Mouse (Mus musculus): Measurements from ENCODE around the gene Pbld2. TPM values are rescaled to one million over a fixed set of nuclear protein-coding genes. Genes with fewer than 3 reads are reported as not detected.

The Pbld2 gene
- polyA plus RNA-seq (2015; fragmentation: Illumina TruSeq; extraction: RNeasy Lipid Tissue Mini Kit (QIAGEN cat#74804); ENCODE audit: insufficient read depth, low replicate concordance), result 0.66 TPM

DNA sequence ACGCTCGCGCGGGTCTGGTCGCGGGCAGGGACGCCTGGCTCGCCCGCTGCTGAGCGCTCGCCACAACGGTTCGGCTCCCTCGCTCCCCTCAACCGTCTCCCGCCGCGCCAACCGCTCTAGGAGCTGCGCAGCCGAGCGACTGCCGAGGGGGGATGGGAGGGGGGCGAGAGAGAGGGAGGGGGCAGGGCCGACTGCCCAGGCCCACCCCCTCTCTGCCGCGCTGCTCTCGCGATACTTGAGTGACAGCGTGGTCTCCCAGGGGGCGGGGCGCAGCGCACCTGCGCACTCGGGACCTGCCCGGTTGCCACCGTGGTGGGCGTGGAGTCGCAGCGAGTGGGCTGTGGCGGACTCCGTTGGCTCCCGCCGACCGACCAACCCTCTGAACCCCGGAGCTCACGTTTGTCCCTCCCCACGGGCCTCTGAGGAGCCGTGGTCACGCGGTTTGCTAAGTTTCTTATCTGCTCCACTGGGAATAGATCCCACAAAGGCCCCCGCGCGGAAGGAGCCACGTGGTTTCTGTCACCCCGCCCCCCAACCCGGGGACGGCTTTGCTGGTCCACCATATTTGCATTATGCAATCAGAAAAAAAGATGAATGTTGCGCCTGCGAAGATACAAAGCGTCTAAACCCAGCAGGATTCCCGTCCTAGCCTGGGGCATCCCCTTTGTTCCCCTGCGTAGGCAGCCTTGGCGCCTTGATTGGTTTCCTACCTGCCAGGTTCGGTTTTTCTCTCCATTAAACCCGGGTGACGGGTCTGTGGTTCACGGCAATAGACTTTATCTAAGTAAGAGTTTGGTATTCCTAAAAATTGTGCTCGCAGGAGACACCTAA, at the start of gene Pbld2, which contains the start of gene Hnrnph3:
TSS of gene Pbld2 (plus strand) at position 567 of the 831 bp plus-strand sequence.
TSS of gene Hnrnph3 (minus strand) at position 469 of the 831 bp plus-strand sequence.

DNA sequence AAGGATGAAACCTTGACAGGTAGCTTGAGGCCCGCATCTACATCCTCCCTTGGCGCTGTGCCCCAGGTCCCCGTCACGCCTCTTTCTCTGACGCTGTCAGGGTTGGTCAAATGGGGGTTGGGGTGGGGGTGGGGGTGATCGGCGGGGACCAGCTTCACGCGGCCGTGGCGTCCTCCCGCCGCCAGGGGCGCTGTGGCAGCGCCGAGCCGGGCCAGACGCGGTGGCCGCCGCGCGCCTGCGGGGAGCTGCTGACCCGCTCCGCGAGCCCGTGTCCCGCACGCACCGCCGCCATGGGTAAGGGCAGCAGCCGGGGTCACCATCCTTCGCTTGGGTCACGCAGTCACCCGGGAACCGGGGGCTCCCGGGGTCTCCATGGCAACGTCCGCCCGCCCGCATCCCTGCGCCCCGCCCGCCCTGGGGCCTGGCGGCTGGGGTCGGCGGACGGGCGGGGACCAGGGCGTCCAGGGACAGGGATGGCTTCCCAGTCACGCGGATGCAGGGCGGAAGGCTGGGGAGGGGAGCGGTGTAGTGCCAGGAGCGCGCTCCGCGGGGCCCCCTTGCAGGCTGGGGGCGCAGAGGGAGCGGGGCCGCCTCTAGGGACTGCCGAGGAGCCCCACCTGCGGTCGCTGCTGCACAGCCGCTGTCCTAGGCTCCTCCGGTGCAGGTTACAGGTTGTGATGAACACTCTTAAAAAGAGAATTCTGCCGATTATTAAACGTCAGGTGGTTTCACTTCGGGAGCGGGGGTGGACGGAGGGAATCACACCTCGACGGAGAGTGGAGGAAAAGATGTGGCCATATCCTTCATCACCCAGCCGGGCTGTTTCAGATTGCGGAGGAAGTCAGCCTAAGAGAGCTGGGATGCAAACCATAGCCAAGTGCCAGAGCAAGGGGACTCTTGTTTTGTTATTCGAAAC, 43.8 kb upstream of the Pbld2 start, which contains the start of gene Rufy2:
TSS of gene Rufy2 (plus strand) at position 185 of the 916 bp plus-strand sequence.

DNA sequence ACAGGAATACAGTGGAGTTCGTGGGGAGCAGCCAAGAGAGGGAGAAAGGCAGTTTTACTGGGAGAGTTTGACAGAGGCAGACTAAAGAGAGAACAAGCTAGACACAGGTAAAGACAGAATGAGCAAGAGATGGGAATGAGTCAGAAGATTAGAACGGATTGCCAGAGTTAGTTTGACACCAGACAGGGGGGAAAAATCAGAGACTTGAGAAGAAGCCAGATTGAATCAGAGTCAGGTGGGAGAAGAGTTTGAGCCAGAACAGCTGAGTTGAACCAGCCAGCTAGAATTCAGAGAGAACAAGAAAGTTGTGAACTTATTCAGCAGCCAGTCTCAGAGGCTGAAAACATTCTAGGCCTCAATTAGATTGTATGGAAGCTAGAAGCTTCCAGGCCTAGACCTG, 35.7 kb downstream of the Pbld2 start, which contains the start of gene Pbld1:
TSS of gene Pbld1 (plus strand) at position 301 of the 400 bp plus-strand sequence.

DNA sequence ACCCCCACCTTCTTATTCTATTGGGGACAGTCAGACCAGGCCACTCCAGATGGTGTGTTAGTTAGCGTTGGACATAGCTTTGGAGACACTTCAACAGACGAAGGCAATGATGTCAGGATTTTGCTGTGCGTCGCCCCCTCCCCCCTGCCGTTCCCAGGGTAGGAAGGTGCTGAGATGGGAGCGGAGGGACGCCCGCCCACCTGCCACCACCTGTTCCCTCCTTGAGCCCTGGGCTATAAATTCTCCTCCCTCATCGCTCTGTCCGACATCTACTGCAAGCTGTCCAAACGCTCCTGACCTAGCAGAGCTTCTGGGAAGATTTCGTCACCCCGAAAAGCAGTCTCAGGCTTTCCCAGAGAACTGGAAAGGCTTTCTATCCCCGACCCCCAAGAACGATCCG, 75.4 kb downstream of the Pbld2 start, which contains the start of gene Atoh7:
TSS of gene Atoh7 (plus strand) at position 131 of the 400 bp plus-strand sequence.

Other genes with a start within 250 kb of the Pbld2 start
- 137 TPM for gene Ccar1, start 232.0 kb upstream of the Pbld2 start, polyA plus RNA-seq (2015; fragmentation: Illumina TruSeq; extraction: RNeasy Lipid Tissue Mini Kit (QIAGEN cat#74804); ENCODE audit: insufficient read depth, low replicate concordance)
- gene Tet1, start 115.3 kb upstream of the Pbld2 start, polyA plus RNA-seq (2015; fragmentation: Illumina TruSeq; extraction: RNeasy Lipid Tissue Mini Kit (QIAGEN cat#74804); ENCODE audit: insufficient read depth, low replicate concordance), result 2.6 TPM
- gene Slc25a16, start 103.7 kb upstream of the Pbld2 start, polyA plus RNA-seq (2015; fragmentation: Illumina TruSeq; extraction: RNeasy Lipid Tissue Mini Kit (QIAGEN cat#74804); ENCODE audit: insufficient read depth, low replicate concordance), result 17.6 TPM
- gene Dna2, start 77.3 kb upstream of the Pbld2 start, polyA plus RNA-seq (2015; fragmentation: Illumina TruSeq; extraction: RNeasy Lipid Tissue Mini Kit (QIAGEN cat#74804); ENCODE audit: insufficient read depth, low replicate concordance), result 17.8 TPM
- gene Rufy2, start 44.1 kb upstream of the Pbld2 start, polyA plus RNA-seq (2015; fragmentation: Illumina TruSeq; extraction: RNeasy Lipid Tissue Mini Kit (QIAGEN cat#74804); ENCODE audit: insufficient read depth, low replicate concordance), result 39.6 TPM
- gene Hnrnph3, start 98 bp upstream of the Pbld2 start, polyA plus RNA-seq (2015; fragmentation: Illumina TruSeq; extraction: RNeasy Lipid Tissue Mini Kit (QIAGEN cat#74804); ENCODE audit: insufficient read depth, low replicate concordance), result 165 TPM
- 0.33 TPM for gene Pbld1, start 35.8 kb downstream of the Pbld2 start, polyA plus RNA-seq (2015; fragmentation: Illumina TruSeq; extraction: RNeasy Lipid Tissue Mini Kit (QIAGEN cat#74804); ENCODE audit: insufficient read depth, low replicate concordance)
- not detected for gene Atoh7, start 75.3 kb downstream of the Pbld2 start, polyA plus RNA-seq (2015; fragmentation: Illumina TruSeq; extraction: RNeasy Lipid Tissue Mini Kit (QIAGEN cat#74804); ENCODE audit: insufficient read depth, low replicate concordance)
- gene Mypn, start 179.6 kb downstream of the Pbld2 start, polyA plus RNA-seq (2015; fragmentation: Illumina TruSeq; extraction: RNeasy Lipid Tissue Mini Kit (QIAGEN cat#74804); ENCODE audit: insufficient read depth, low replicate concordance), result not detected
- 200 TPM for gene Herc4, start 219.5 kb downstream of the Pbld2 start, polyA plus RNA-seq (2015; fragmentation: Illumina TruSeq; extraction: RNeasy Lipid Tissue Mini Kit (QIAGEN cat#74804); ENCODE audit: insufficient read depth, low replicate concordance)

Data from spleen, adult 10 weeks (tissue).